Mouse (Mus musculus) MEL (cell line): Measurements from ENCODE around the gene Gpr85.

ENCODE experiments used
- CTCF ChIP-seq, 3 experiments: IDR thresholded peaks in 2 of 3; conservative IDR thresholded peaks in 1 of 3; 2 replicates each; pipeline ENCODE4 v1.5.1; 2011 to 2012; ENCODE audit warnings: low read length in 3 of 3, low read depth in 2 of 3, mild to moderate bottlenecking in 2 of 3, improper control_type of control experiment in 1 of 3, inconsistent platforms in 1 of 3, mixed read lengths in 1 of 3, moderate library complexity in 1 of 3; ENCODE audit not compliant: control insufficient read depth in 1 of 3, insufficient read depth in 1 of 3, poor library complexity in 1 of 3, severe bottlenecking in 1 of 3
- MXI1 ChIP-seq: IDR thresholded peaks from 2 replicates; pipeline ENCODE4 v1.6.1; 2011; ENCODE audit warnings: mild to moderate bottlenecking, low read depth, low read length, improper control_type of control experiment
- SMC3 ChIP-seq: IDR thresholded peaks from 2 replicates; pipeline ENCODE4 v1.6.1; 2011; ENCODE audit warnings: low read depth, low read length, improper control_type of control experiment
- TCF12 ChIP-seq: IDR thresholded peaks from 2 replicates; pipeline ENCODE4 v1.6.1; 2014; ENCODE audit warnings: low read depth, mild to moderate bottlenecking, inconsistent platforms, low read length, improper control_type of control experiment, moderate library complexity
- ZKSCAN1 ChIP-seq: IDR thresholded peaks from 2 replicates; pipeline ENCODE4 v1.6.1; 2012; ENCODE audit warnings: low read depth, mild to moderate bottlenecking, inconsistent platforms, low read length, improper control_type of control experiment, moderate library complexity

DNA sequence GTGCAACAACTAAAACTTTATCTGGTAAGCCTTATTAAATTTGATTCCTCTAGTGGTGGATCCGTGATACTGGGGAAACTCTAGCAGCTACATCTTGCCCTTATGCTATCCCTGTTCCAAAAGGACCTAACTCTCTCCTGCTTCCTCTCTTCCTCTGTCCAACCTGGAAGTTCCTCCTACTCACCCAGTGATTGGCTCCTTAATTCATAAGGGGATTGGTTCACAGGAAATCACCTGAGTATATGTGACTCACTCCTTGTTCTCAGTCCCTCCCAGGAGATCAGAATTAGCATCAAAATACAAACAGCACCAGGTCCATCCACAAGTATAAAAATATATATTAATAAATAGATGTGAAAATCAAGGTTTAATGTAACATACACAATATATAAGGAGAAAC, 20.9 kb upstream of the Gpr85 start:
- TF ChIP-seq CTCF (IDR thresholded peaks at IDR 0.05 in 2 of 3, conservative IDR thresholded peaks at IDR 0.05 in 1 of 3; ENCODE audit: control insufficient read depth in 1 of 3, insufficient read depth in 1 of 3, low read depth in 2 of 3, low read length in 3 of 3, poor library complexity in 1 of 3, severe bottlenecking in 1 of 3) (no peak), ZKSCAN1 (no peak), MXI1 (no peak), SMC3 (no peak), TCF12 (no peak)
